Mouse (Mus musculus) spleen, adult 2 months (tissue): ENCODE data around the gene Miga1.

Experiments
- CTCF ChIP-seq: fragments of 200-500 bp; IDR thresholded peaks from 2 replicates; pipeline ENCODE4 v1.5.1; 2011; ENCODE audit warnings: mild to moderate bottlenecking, inconsistent platforms; ENCODE audit not compliant: insufficient read depth, insufficient read length, insufficient replicate concordance; ENCODE audit errors: extremely low read depth
- POLR2A ChIP-seq: fragments of 200-500 bp; IDR thresholded peaks from 2 replicates; pipeline ENCODE4 v1.6.1; 2011; ENCODE audit warnings: low read depth, low read length, inconsistent platforms

DNA sequence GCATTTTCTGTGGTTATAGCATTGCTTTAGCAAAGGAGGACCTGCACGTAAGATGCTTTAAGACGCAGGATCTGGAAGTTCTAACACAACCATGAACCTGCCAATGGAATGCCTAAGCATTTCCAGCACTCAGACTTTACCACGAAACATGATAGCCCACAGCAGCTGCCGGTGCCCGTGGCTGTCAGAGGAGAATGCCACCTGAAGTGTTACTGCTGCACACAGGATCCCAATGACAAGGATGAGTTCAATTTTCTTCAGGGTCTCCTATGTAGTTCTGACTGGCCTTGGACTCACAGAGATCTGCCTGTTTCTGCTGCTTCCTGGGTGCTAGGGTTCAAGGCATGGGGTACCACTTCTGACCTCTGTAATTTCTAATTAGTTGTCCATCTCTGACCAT, 55.4 kb downstream of the Miga1 start:
- TF ChIP-seq POLR2A (no peak), CTCF (no peak)
